Mouse (Mus musculus): ENCODE results near the gene Fancg. TPM values are rescaled to one million over a fixed set of nuclear protein-coding genes. Genes with fewer than 3 reads are reported as not detected.

Fancg gene
- polyA plus RNA-seq, 1 experiment = 36.7 TPM

GRCm38 (mm10) chr4:43021341-43021740 lies 11.0 kb upstream of the Fancg start:
- no peaks in the 10 kb centered on the region for H3K27me3 ChIP-seq (ENCODE audit: control insufficient read depth, insufficient read depth, low read length)
- peaks cover 13% of the 10 kb centered on the region for H3K4me1 ChIP-seq (ENCODE audit: control insufficient read depth, insufficient read depth, low read length)
- H3K27ac ChIP-seq (ENCODE audit: insufficient read depth, low read length) = no peak overlapping the region
- TF ChIP-seq POLR2A (IDR thresholded peaks at IDR 0.05; ENCODE audit: borderline replicate concordance, insufficient read depth, low read length) (no peak), CTCF (IDR thresholded peaks at IDR 0.05; ENCODE audit: borderline replicate concordance, insufficient read depth, low read depth, low read length) (no peak)
- 45% methylated on average over 17 of the region's 17 CpGs for WGBS
- peak in 1 of 2 experiments; percentile 46 for DNase-seq
- no peak overlapping the region for H3K4me3 ChIP-seq (replicated peaks; ENCODE audit: insufficient read depth, low read depth, low read length)

- no peak for DNase-seq
- Histone ChIP-seq H3K27me3 (ENCODE audit: control insufficient read depth, insufficient read depth, low read length) (no peaks in the 10 kb centered on the region), H3K27ac (ENCODE audit: insufficient read depth, low read length) (no peak overlapping the region), H3K4me1 (ENCODE audit: control insufficient read depth, insufficient read depth, low read length) (peaks cover 13% of the 10 kb centered on the region), H3K4me3 (replicated peaks; ENCODE audit: insufficient read depth, low read depth, low read length) (no peak overlapping the region)
- WGBS = 61% methylated on average over 16 of the region's 16 CpGs
- TF ChIP-seq CTCF (IDR thresholded peaks at IDR 0.05; ENCODE audit: borderline replicate concordance, insufficient read depth, low read depth, low read length) = no peak
- TF ChIP-seq POLR2A (IDR thresholded peaks at IDR 0.05; ENCODE audit: borderline replicate concordance, insufficient read depth, low read length) = no peak
These were observed 10.6 kb upstream of the Fancg start for GRCm38 (mm10) chr4:43020876-43021275.

GRCm38 (mm10) chr4:43019641-43020465 lies 9.5 kb upstream of the Fancg start:
- no peak overlapping the region for H3K27ac ChIP-seq (ENCODE audit: insufficient read depth, low read length)
- H3K27me3 ChIP-seq (ENCODE audit: control insufficient read depth, insufficient read depth, low read length) = no peaks in the 10 kb centered on the region
- H3K4me3 ChIP-seq (replicated peaks; ENCODE audit: insufficient read depth, low read depth, low read length) = no peak overlapping the region
- peaks cover 13% of the 10 kb centered on the region for H3K4me1 ChIP-seq (ENCODE audit: control insufficient read depth, insufficient read depth, low read length)
- 89% methylated on average over 23 of the region's 23 CpGs for WGBS
- no peak for DNase-seq
- TF ChIP-seq POLR2A (IDR thresholded peaks at IDR 0.05; ENCODE audit: borderline replicate concordance, insufficient read depth, low read length) (no peak), CTCF (IDR thresholded peaks at IDR 0.05; ENCODE audit: borderline replicate concordance, insufficient read depth, low read depth, low read length) (no peak)

GRCm38 (mm10) chr4:43019176-43019575 lies 8.9 kb upstream of the Fancg start:
- 90% methylated on average over 10 of the region's 10 CpGs for WGBS
- no peaks in the 10 kb centered on the region for H3K27me3 ChIP-seq (ENCODE audit: control insufficient read depth, insufficient read depth, low read length)
- TF ChIP-seq CTCF (IDR thresholded peaks at IDR 0.05; ENCODE audit: borderline replicate concordance, insufficient read depth, low read depth, low read length) (no peak), POLR2A (IDR thresholded peaks at IDR 0.05; ENCODE audit: borderline replicate concordance, insufficient read depth, low read length) (no peak)

GRCm38 (mm10) chr4:43018156-43018555 lies 7.8 kb upstream of the Fancg start:
- TF ChIP-seq POLR2A (IDR thresholded peaks at IDR 0.05; ENCODE audit: borderline replicate concordance, insufficient read depth, low read length) (no peak), CTCF (IDR thresholded peaks at IDR 0.05; ENCODE audit: borderline replicate concordance, insufficient read depth, low read depth, low read length) (no peak)
- WGBS = 90% methylated on average over 4 of the region's 4 CpGs
- DNase-seq = no peak
- peaks cover under 1% of the 10 kb centered on the region for H3K4me1 ChIP-seq (ENCODE audit: control insufficient read depth, insufficient read depth, low read length)
- H3K4me3 ChIP-seq (replicated peaks; ENCODE audit: insufficient read depth, low read depth, low read length) = no peak overlapping the region
- H3K27me3 ChIP-seq (ENCODE audit: control insufficient read depth, insufficient read depth, low read length) = no peaks in the 10 kb centered on the region
- no peak overlapping the region for H3K27ac ChIP-seq (ENCODE audit: insufficient read depth, low read length)

More at GRCm38 (mm10) chr4:43019176-43019575, 8.9 kb upstream of the Fancg start:
- H3K4me3 ChIP-seq (replicated peaks; ENCODE audit: insufficient read depth, low read depth, low read length) = no peak overlapping the region
- H3K27ac ChIP-seq (ENCODE audit: insufficient read depth, low read length) = no peak overlapping the region
- no peak for DNase-seq
- H3K4me1 ChIP-seq (ENCODE audit: control insufficient read depth, insufficient read depth, low read length) = peaks cover 9% of the 10 kb centered on the region

- WGBS = 100% methylated on average over 1 of the region's 1 CpGs
These were observed 1.8 kb upstream of the Fancg start for GRCm38 (mm10) chr4:43012091-43012490.

GRCm38 (mm10) chr4:43005765-43006164 lies 4.5 kb downstream of the Fancg start:
- peak in 1 of 2 experiments; percentile 55 for DNase-seq
- TF ChIP-seq POLR2A (IDR thresholded peaks at IDR 0.05; ENCODE audit: borderline replicate concordance, insufficient read depth, low read length) = no peak
- TF ChIP-seq CTCF (IDR thresholded peaks at IDR 0.05; ENCODE audit: borderline replicate concordance, insufficient read depth, low read depth, low read length) = peak; percentile 25; the same call in 1 of the 2 replicates
- 52% methylated on average over 2 of the region's 2 CpGs for WGBS
- H3K4me1 ChIP-seq (ENCODE audit: control insufficient read depth, insufficient read depth, low read length) = no peaks in the 10 kb centered on the region; the same call in 1 of the 2 replicates
- no peaks in the 10 kb centered on the region for H3K27me3 ChIP-seq (ENCODE audit: control insufficient read depth, insufficient read depth, low read length)
- H3K4me3 ChIP-seq (replicated peaks; ENCODE audit: insufficient read depth, low read depth, low read length) = no peak overlapping the region
- H3K27ac ChIP-seq (ENCODE audit: insufficient read depth, low read length) = no peak overlapping the region

More at GRCm38 (mm10) chr4:43012091-43012490, 1.8 kb upstream of the Fancg start:
- no peak overlapping the region for H3K4me3 ChIP-seq (replicated peaks; ENCODE audit: insufficient read depth, low read depth, low read length)
- H3K4me1 ChIP-seq (ENCODE audit: control insufficient read depth, insufficient read depth, low read length) = no peaks in the 10 kb centered on the region; the same call in 1 of the 2 replicates
- DNase-seq = no peak
- no peaks in the 10 kb centered on the region for H3K27me3 ChIP-seq (ENCODE audit: control insufficient read depth, insufficient read depth, low read length)
- TF ChIP-seq CTCF (IDR thresholded peaks at IDR 0.05; ENCODE audit: borderline replicate concordance, insufficient read depth, low read depth, low read length) = no peak
- no peak for TF ChIP-seq POLR2A (IDR thresholded peaks at IDR 0.05; ENCODE audit: borderline replicate concordance, insufficient read depth, low read length)
- H3K27ac ChIP-seq (ENCODE audit: insufficient read depth, low read length) = no peak overlapping the region

- WGBS = 94% methylated on average over 3 of the region's 3 CpGs
- no peak for DNase-seq
- H3K27me3 ChIP-seq (ENCODE audit: control insufficient read depth, insufficient read depth, low read length) = no peaks in the 10 kb centered on the region
These were observed 5.4 kb downstream of the Fancg start for GRCm38 (mm10) chr4:43004951-43005350.

More at GRCm38 (mm10) chr4:43004951-43005350, 5.4 kb downstream of the Fancg start:
- no peak for TF ChIP-seq CTCF (IDR thresholded peaks at IDR 0.05; ENCODE audit: borderline replicate concordance, insufficient read depth, low read depth, low read length)
- no peak for TF ChIP-seq POLR2A (IDR thresholded peaks at IDR 0.05; ENCODE audit: borderline replicate concordance, insufficient read depth, low read length)
- Histone ChIP-seq H3K4me1 (ENCODE audit: control insufficient read depth, insufficient read depth, low read length) (no peaks in the 10 kb centered on the region; the same call in 1 of the 2 replicates), H3K4me3 (replicated peaks; ENCODE audit: insufficient read depth, low read depth, low read length) (no peak overlapping the region), H3K27ac (ENCODE audit: insufficient read depth, low read length) (no peak overlapping the region)

Measured in cerebellum, adult 2 months (tissue).